Mouse (Mus musculus) hindbrain, embryonic 14.5 days (tissue): Measurements from ENCODE around the gene Gdf1. TPM values are rescaled to one million over a fixed set of nuclear protein-coding genes. Genes with fewer than 3 reads are reported as not detected.

Experiments
- ATAC-seq: fragments of 200-750 bp; cut with Nextera tagmentation; 2 replicates; pipeline ENCODE4 v1.8.0; 2017; ENCODE audit warnings: moderate number of reproducible peaks, mild to moderate bottlenecking, moderate TSS enrichment, moderate library complexity; ENCODE audit not compliant: low FRiP score
- DNase-seq: peaks from one replicate; pipeline ENCODE4 v3.0.0-alpha.2; 2015; ENCODE audit warnings: low spot score
- H3K27ac ChIP-seq: fragments of 300-500 bp; sonication (generic); 2 replicates; pipeline ENCODE4 v1.5.1; 2014; ENCODE audit warnings: mild to moderate bottlenecking, moderate library complexity
- H3K27me3 ChIP-seq: fragments of 300-500 bp; sonication (generic); 2 replicates; pipeline ENCODE4 v1.6.1; 2014; ENCODE audit warnings: mild to moderate bottlenecking, low read length, mixed read lengths; ENCODE audit not compliant: control insufficient read depth, insufficient read depth
- H3K36me3 ChIP-seq: fragments of 300-500 bp; sonication (generic); replicated peaks from 2 replicates; pipeline ENCODE4 v1.6.1; 2014; ENCODE audit not compliant: control insufficient read depth, insufficient read depth
- H3K4me1 ChIP-seq: fragments of 300-500 bp; sonication (generic); replicated peaks from 2 replicates; pipeline ENCODE4 v1.6.1; 2014; ENCODE audit warnings: antibody characterized with exemption, low read length, mixed read lengths; ENCODE audit not compliant: control insufficient read depth, insufficient read depth
- H3K4me2 ChIP-seq: fragments of 300-500 bp; sonication (generic); replicated peaks from 2 replicates; pipeline ENCODE4 v1.6.1; 2014; ENCODE audit warnings: mild to moderate bottlenecking, moderate library complexity
- H3K4me3 ChIP-seq: fragments of 300-500 bp; sonication (generic); replicated peaks from 2 replicates; pipeline ENCODE4 v1.5.1; 2014; ENCODE audit warnings: mild to moderate bottlenecking, low read length
- H3K9ac ChIP-seq: fragments of 300-500 bp; sonication (generic); 2 replicates; pipeline ENCODE4 v1.6.1; 2014
- H3K9me3 ChIP-seq: fragments of 300-500 bp; sonication (generic); 2 replicates; pipeline ENCODE4 v1.6.1; 2016; ENCODE audit warnings: low read length; ENCODE audit not compliant: control insufficient read depth
- WGBS: fragments of 180-500 bp; shearing (Covaris S2); extraction: QIAGEN DNeasy Blood & Tissue Kit; methylation state at CpG from one replicate; pipeline ENCODE4 v1.1.7; 2014; 5-methylcytosine and 5-hydroxymethylcytosine counted together
- polyA plus RNA-seq: library from polyadenylated mRNA; unstranded; fragments of >200 nt; fragmentation: Nextera tagmentation; extraction: Ambion mirVana; gene quantifications from 2 replicates; pipeline ENCODE4 v1.2.1, GENCODE M21; 2014

Gene Gdf1
- polyA plus RNA-seq, 1 experiment from 2014 or later = 0.23 TPM

- peak within 1 kb of the TSS; percentile 99 for H3K4me2 ChIP-seq
- H3K9ac ChIP-seq = peak within 1 kb of the TSS; percentile 98
- H3K27ac ChIP-seq = peak within 1 kb of the TSS; percentile 89
- DNase-seq = peak; percentile 100
- no peaks in the 10 kb centered on the region for H3K27me3 ChIP-seq
- H3K36me3 ChIP-seq = peaks cover 11% of the 10 kb centered on the region; the same call in 1 of the 2 replicates
- peak within 1 kb of the TSS; percentile 97 for H3K4me3 ChIP-seq
- peaks cover 30% of the 10 kb centered on the region for H3K4me1 ChIP-seq
- under 1% methylated on average over 55 of the region's 69 CpGs for WGBS
- peak; percentile 87 for ATAC-seq
- no peaks in the 10 kb centered on the region for H3K9me3 ChIP-seq
Observed at GRCm38 (mm10) chr8:70353194-70353817, 23.7 kb downstream of the Gdf1 start, which contains the start of gene Upf1. TSS of gene Upf1 (minus strand) at chr8:70353278.

GRCm38 (mm10) chr8:70354004-70354403, 24.4 kb downstream of the Gdf1 start:
- Histone ChIP-seq H3K27me3 (no peaks in the 10 kb centered on the region), H3K4me3 (peak overlapping the region; percentile 97), H3K36me3 (peaks cover 7% of the 10 kb centered on the region; the same call in 1 of the 2 replicates), H3K9me3 (no peaks in the 10 kb centered on the region), H3K9ac (peak overlapping the region; percentile 74), H3K27ac (peak overlapping the region; percentile 89), H3K4me2 (peak overlapping the region; percentile 78), H3K4me1 (peaks cover 30% of the 10 kb centered on the region)
- DNase-seq (no peak), ATAC-seq (no peak)
- WGBS = 74% methylated on average over 4 of the region's 4 CpGs

GRCm38 (mm10) chr8:70356111-70356510, 26.5 kb downstream of the Gdf1 start:
- Histone ChIP-seq H3K9ac (no peak overlapping the region), H3K4me3 (no peak overlapping the region), H3K27me3 (no peaks in the 10 kb centered on the region), H3K36me3 (no peaks in the 10 kb centered on the region), H3K4me1 (peaks cover 21% of the 10 kb centered on the region), H3K4me2 (no peak overlapping the region), H3K27ac (no peak overlapping the region), H3K9me3 (no peaks in the 10 kb centered on the region)
- ATAC-seq (no peak), DNase-seq (no peak)
- 95% methylated on average over 1 of the region's 1 CpGs for WGBS

- no peak overlapping the region for H3K4me3 ChIP-seq
- no peaks in the 10 kb centered on the region for H3K36me3 ChIP-seq
- no peak overlapping the region for H3K4me2 ChIP-seq
- no peak overlapping the region for H3K27ac ChIP-seq
- H3K27me3 ChIP-seq = no peaks in the 10 kb centered on the region
- H3K9me3 ChIP-seq = no peaks in the 10 kb centered on the region
- WGBS = 33% methylated on average over 3 of the region's 3 CpGs
- H3K9ac ChIP-seq = no peak overlapping the region
- H3K4me1 ChIP-seq = no peaks in the 10 kb centered on the region
- no peak for ATAC-seq
- peak; percentile 44 for DNase-seq
Observed at GRCm38 (mm10) chr8:70359411-70359810, 29.8 kb downstream of the Gdf1 start.

GRCm38 (mm10) chr8:70360769-70361168, 31.2 kb downstream of the Gdf1 start:
- ATAC-seq (no peak), DNase-seq (no peak)
- Histone ChIP-seq H3K4me2 (no peak overlapping the region), H3K9ac (no peak overlapping the region), H3K36me3 (no peaks in the 10 kb centered on the region), H3K4me3 (no peak overlapping the region), H3K4me1 (no peaks in the 10 kb centered on the region), H3K27ac (no peak overlapping the region), H3K9me3 (no peaks in the 10 kb centered on the region), H3K27me3 (no peaks in the 10 kb centered on the region)
- 58% methylated on average over 4 of the region's 4 CpGs for WGBS

GRCm38 (mm10) chr8:70361484-70362032, 31.9 kb downstream of the Gdf1 start:
- H3K9me3 ChIP-seq = no peaks in the 10 kb centered on the region
- H3K36me3 ChIP-seq = no peaks in the 10 kb centered on the region
- H3K4me2 ChIP-seq = no peak overlapping the region
- no peak overlapping the region for H3K27ac ChIP-seq
- 79% methylated on average over 10 of the region's 10 CpGs for WGBS
- H3K4me3 ChIP-seq = no peak overlapping the region
- DNase-seq (no peak), ATAC-seq (no peak)
- no peak overlapping the region for H3K9ac ChIP-seq
- no peaks in the 10 kb centered on the region for H3K4me1 ChIP-seq
- no peaks in the 10 kb centered on the region for H3K27me3 ChIP-seq

- Histone ChIP-seq H3K9ac (no peak overlapping the region), H3K4me3 (no peak overlapping the region), H3K9me3 (no peaks in the 10 kb centered on the region), H3K36me3 (no peaks in the 10 kb centered on the region), H3K27ac (no peak overlapping the region), H3K4me2 (no peak overlapping the region), H3K27me3 (no peaks in the 10 kb centered on the region), H3K4me1 (no peaks in the 10 kb centered on the region)
- DNase-seq (no peak), ATAC-seq (no peak)
- WGBS = 21% methylated on average over 5 of the region's 5 CpGs
Observed at GRCm38 (mm10) chr8:70364066-70364465, 34.4 kb downstream of the Gdf1 start.

GRCm38 (mm10) chr8:70366588-70366987, 37.0 kb downstream of the Gdf1 start:
- Histone ChIP-seq H3K4me2 (no peak overlapping the region), H3K9ac (no peak overlapping the region), H3K36me3 (no peaks in the 10 kb centered on the region), H3K27ac (no peak overlapping the region), H3K27me3 (peaks cover 3% of the 10 kb centered on the region), H3K9me3 (no peaks in the 10 kb centered on the region), H3K4me3 (no peak overlapping the region), H3K4me1 (no peaks in the 10 kb centered on the region)
- 65% methylated on average over 5 of the region's 5 CpGs for WGBS
- no peak for DNase-seq
- no peak for ATAC-seq

- Histone ChIP-seq H3K27ac (no peak overlapping the region), H3K4me3 (no peak overlapping the region), H3K27me3 (peaks cover 42% of the 10 kb centered on the region), H3K4me2 (no peak overlapping the region), H3K36me3 (no peaks in the 10 kb centered on the region), H3K9ac (no peak overlapping the region), H3K9me3 (no peaks in the 10 kb centered on the region), H3K4me1 (peaks cover 9% of the 10 kb centered on the region)
- WGBS = 79% methylated on average over 7 of the region's 7 CpGs
- ATAC-seq = no peak
- no peak for DNase-seq
Observed at GRCm38 (mm10) chr8:70370476-70370875, 40.9 kb downstream of the Gdf1 start.
